Mouse (Mus musculus): Measurements from ENCODE around the gene Zfp551.
A peak's percentile ranks its signal among the peaks of the same experiment; 100 is the strongest.

Zfp551 gene

GRCm38 (mm10) chr7:12422245-12422849 lies at the start of gene Zfp551:
Gene Zfp551, minus strand, starts transcription at chr7:12422751.
- peak; percentile 67 for DNase-seq

GRCm38 (mm10) chr7:12422855-12423254 lies 304 bp upstream of the Zfp551 start:
- no peak for DNase-seq

DNA sequence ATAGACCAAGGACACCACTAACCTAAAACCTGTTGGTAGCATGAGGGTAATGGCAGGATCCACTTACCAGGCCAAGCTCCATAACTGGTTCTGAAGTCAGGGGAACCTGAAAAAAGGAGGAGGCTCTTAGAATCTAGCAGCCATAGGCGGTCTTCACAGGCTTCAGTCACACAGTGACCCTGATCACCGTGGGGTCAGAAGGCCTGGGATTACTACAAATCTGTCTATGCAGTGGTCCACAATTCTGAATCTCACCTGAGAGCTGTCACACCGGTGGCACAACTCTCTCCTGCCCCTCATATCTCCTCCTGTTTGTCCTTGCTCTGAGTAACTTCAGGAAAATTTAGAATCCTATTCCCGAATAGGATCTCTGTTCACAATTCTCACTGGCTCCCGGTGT lies 810 bp downstream of the Zfp551 start:
- DNase-seq, result no peak

DNA sequence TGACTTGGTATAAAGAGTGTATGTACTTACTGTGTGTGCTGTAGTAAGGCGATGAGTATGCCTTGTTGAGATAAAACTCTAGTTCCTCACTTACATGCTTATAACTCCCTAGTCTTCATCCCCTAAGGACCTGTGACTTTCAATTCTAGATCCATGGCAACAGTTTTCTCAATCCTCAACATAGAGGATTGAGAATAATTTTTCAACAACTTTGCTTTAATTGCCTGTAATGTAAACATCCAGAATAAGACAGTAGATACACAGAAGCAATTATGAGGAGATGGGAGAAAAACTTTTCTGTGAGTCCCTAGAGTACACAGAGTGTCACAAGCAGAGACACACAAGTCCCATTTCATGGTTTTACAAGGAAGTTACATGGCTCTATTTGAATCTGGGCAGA lies 53.4 kb downstream of the Zfp551 start, which contains the start of gene Vmn1r84:
Gene Vmn1r84 (minus strand): TSS at position 101 of the 400 bp plus-strand sequence.
- no peak for DNase-seq

Data from kidney, adult 11 months (tissue).